Mouse (Mus musculus) bone marrow, adult 2 months (tissue): Measurements from ENCODE around the gene Gm17657.

Source experiments
- CTCF ChIP-seq: fragments of 200-500 bp; IDR thresholded peaks from 2 replicates; pipeline ENCODE4 v1.5.1; 2011; ENCODE audit warnings: low read length, control low read depth; ENCODE audit not compliant: control insufficient read depth, insufficient read depth
- POLR2A ChIP-seq: fragments of 200-500 bp; IDR thresholded peaks from 2 replicates; pipeline ENCODE4 v1.6.1; 2011; ENCODE audit warnings: low read depth, mild to moderate bottlenecking, control low read depth, low read length, borderline replicate concordance; ENCODE audit not compliant: control insufficient read depth

- no peak for TF ChIP-seq CTCF
- TF ChIP-seq POLR2A: no peak
These were observed 60.2 kb downstream of the Gm17657 start for GRCm38 (mm10) chr17:29488978-29489970.
